Mouse (Mus musculus): ENCODE results near the gene Meox1.
A peak's percentile ranks its signal among the peaks of the same experiment; 100 is the strongest.

Gene Meox1

GRCm38 (mm10) chr11:101894204-101894603, at the start of gene Meox1:
TSS of gene Meox1 (minus strand) at chr11:101894374.
- DNase-seq: no peak

GRCm38 (mm10) chr11:101943055-101943454, 48.9 kb upstream of the Meox1 start:
- no peak for DNase-seq

GRCm38 (mm10) chr11:101937108-101937507, 42.9 kb upstream of the Meox1 start:
- DNase-seq: no peak

- DNase-seq: no peak
Measured at GRCm38 (mm10) chr11:101936421-101936820, 42.2 kb upstream of the Meox1 start.

- peak; percentile 41 for DNase-seq
Measured at GRCm38 (mm10) chr11:101935743-101936142, 41.6 kb upstream of the Meox1 start.

- no peak for DNase-seq
Measured at GRCm38 (mm10) chr11:101931978-101932377, 37.8 kb upstream of the Meox1 start.

GRCm38 (mm10) chr11:101928030-101928762, 34.0 kb upstream of the Meox1 start:
- DNase-seq: peak; percentile 38

- DNase-seq: no peak
Measured at GRCm38 (mm10) chr11:101926951-101927589, 32.9 kb upstream of the Meox1 start.

GRCm38 (mm10) chr11:101925636-101926035, 31.5 kb upstream of the Meox1 start:
- no peak for DNase-seq

- no peak for DNase-seq
Measured at GRCm38 (mm10) chr11:101924441-101924976, 30.3 kb upstream of the Meox1 start.

GRCm38 (mm10) chr11:101923988-101924387, 29.8 kb upstream of the Meox1 start:
- DNase-seq: no peak

- DNase-seq: no peak
Measured at GRCm38 (mm10) chr11:101921361-101921952, 27.3 kb upstream of the Meox1 start.

- DNase-seq: peak; percentile 86
Measured at GRCm38 (mm10) chr11:101919660-101920059, 25.5 kb upstream of the Meox1 start.

- no peak for DNase-seq
Measured at GRCm38 (mm10) chr11:101918609-101919008, 24.4 kb upstream of the Meox1 start.

GRCm38 (mm10) chr11:101916772-101917171, 22.6 kb upstream of the Meox1 start:
- no peak for DNase-seq

- DNase-seq: no peak
Measured at GRCm38 (mm10) chr11:101913591-101913990, 19.4 kb upstream of the Meox1 start.

GRCm38 (mm10) chr11:101911855-101912579, 17.8 kb upstream of the Meox1 start:
- no peak for DNase-seq

- peak; percentile 82 for DNase-seq
Measured at GRCm38 (mm10) chr11:101910230-101910946, 16.2 kb upstream of the Meox1 start.

- DNase-seq: no peak
Measured at GRCm38 (mm10) chr11:101908777-101909176, 14.6 kb upstream of the Meox1 start.

GRCm38 (mm10) chr11:101905115-101905514, 10.9 kb upstream of the Meox1 start:
- peak; percentile 79 for DNase-seq

- no peak for DNase-seq
Measured at GRCm38 (mm10) chr11:101901309-101901708, 7.1 kb upstream of the Meox1 start.

- no peak for DNase-seq
Measured at GRCm38 (mm10) chr11:101898328-101898727, 4.2 kb upstream of the Meox1 start.

All from kidney, adult 9 months (tissue).